Mouse (Mus musculus): ENCODE measurements at regions not wholly inside any gene's neighbourhood (a gene's known extent, or its start where the extent isn't known, plus 50 kb on each side); places are given as distances from the start of the nearest gene placed in this dataset.

- H3K27ac ChIP-seq = no peak overlapping the region
- no peaks in the 10 kb centered on the region for H3K9me3 ChIP-seq
- H3K9ac ChIP-seq = no peak overlapping the region
- H3K36me3 ChIP-seq = no peaks in the 10 kb centered on the region
- WGBS = 74% methylated on average over 1 of the region's 1 CpGs
- no peak overlapping the region for H3K4me3 ChIP-seq
- ATAC-seq (ENCODE audit: low FRiP score, low read depth) = no peak
- no peak overlapping the region for H3K4me2 ChIP-seq (replicated peaks)
- H3K27me3 ChIP-seq = no peaks in the 10 kb centered on the region
- H3K4me1 ChIP-seq = no peaks in the 10 kb centered on the region
Observed at GRCm38 (mm10) chr4:55937833-55938232, 405.6 kb upstream of the Klf4 start.

DNA sequence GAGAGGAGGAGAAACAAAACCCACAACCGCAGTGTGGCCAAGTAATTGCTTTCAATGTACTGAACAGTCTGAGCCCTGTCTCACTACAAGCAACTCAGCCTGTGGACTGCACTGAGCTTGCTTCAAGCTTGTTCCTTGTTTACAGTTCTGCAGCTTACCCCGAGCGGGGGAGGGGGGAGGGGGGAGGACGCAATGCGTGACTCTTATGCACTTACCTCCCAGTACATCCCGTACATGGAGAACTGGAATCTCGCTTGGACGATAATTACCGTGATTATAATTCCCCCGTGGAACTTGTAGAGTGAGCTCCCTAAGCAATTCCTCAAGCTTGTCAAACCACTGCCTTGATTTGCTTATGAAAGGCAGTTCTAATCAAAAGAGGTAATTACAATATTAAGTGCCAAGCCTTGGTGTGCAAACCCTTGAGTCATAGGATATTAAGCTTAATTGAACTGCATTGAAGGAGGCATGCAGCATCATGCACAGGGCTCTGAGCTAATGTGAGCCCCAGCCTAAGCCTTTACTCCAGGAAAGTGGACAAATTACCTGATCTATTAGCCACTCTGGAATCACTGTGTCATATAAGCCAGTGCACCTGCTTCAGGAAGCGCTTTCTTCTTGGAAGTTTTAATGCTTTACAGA, 397.0 kb upstream of the Klf4 start:
- 50% methylated on average over 11 of the region's 11 CpGs for WGBS
- H3K9ac ChIP-seq = no peak overlapping the region
- H3K36me3 ChIP-seq = no peaks in the 10 kb centered on the region
- H3K9me3 ChIP-seq = no peaks in the 10 kb centered on the region
- no peaks in the 10 kb centered on the region for H3K27me3 ChIP-seq
- H3K27ac ChIP-seq = no peak overlapping the region
- no peak overlapping the region for H3K4me2 ChIP-seq (replicated peaks)
- peaks cover 15% of the 10 kb centered on the region for H3K4me1 ChIP-seq
- no peak for ATAC-seq (ENCODE audit: low FRiP score, low read depth)
- H3K4me3 ChIP-seq = no peak overlapping the region

- Histone ChIP-seq H3K4me3 (no peak overlapping the region), H3K4me1 (peaks cover 15% of the 10 kb centered on the region), H3K27ac (peak overlapping the region; percentile 49; the same call in 1 of the 2 replicates), H3K36me3 (no peaks in the 10 kb centered on the region), H3K4me2 (replicated peaks) (no peak overlapping the region), H3K27me3 (no peaks in the 10 kb centered on the region), H3K9ac (no peak overlapping the region), H3K9me3 (no peaks in the 10 kb centered on the region)
- ATAC-seq (ENCODE audit: low FRiP score, low read depth) = 0 out of 2 replicates have a peak, but pooled peaks have one; percentile 51
- 65% methylated on average over 11 of the region's 11 CpGs for WGBS
Observed at GRCm38 (mm10) chr4:55928670-55929069, 396.4 kb upstream of the Klf4 start.

DNA sequence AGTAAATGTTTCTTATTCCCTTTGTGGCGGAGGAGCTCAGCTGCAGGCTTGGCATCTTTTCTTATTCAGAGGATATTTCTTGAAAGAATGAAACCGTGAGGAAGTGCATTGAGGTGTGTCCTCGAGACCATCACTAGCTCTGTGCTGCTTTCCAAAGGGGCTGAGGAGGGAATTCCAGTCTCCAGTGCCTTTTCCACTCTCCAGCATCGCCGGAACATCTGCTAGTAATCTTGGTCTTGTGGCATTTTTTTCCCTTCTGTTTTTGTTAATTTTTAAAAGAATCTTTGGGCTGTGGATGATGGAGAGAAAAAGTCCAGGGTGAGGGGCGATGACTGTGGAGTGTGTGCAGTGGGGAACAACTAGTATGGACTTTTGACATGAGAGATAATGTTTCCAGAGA, 395.9 kb upstream of the Klf4 start:
- Histone ChIP-seq H3K9me3 (no peaks in the 10 kb centered on the region), H3K4me1 (peaks cover 15% of the 10 kb centered on the region), H3K27me3 (no peaks in the 10 kb centered on the region), H3K4me3 (no peak overlapping the region), H3K36me3 (no peaks in the 10 kb centered on the region), H3K4me2 (replicated peaks) (no peak overlapping the region), H3K27ac (peak overlapping the region; percentile 49; the same call in 1 of the 2 replicates), H3K9ac (no peak overlapping the region)
- ATAC-seq (ENCODE audit: low FRiP score, low read depth) = no peak; the same call in 1 of the 2 replicates
- 57% methylated on average over 6 of the region's 6 CpGs for WGBS

- H3K4me1 ChIP-seq = peaks cover 15% of the 10 kb centered on the region
- no peaks in the 10 kb centered on the region for H3K9me3 ChIP-seq
- no peak for ATAC-seq (ENCODE audit: low FRiP score, low read depth)
- no peaks in the 10 kb centered on the region for H3K36me3 ChIP-seq
- H3K4me3 ChIP-seq = no peak overlapping the region
- 83% methylated on average over 4 of the region's 4 CpGs for WGBS
- H3K27me3 ChIP-seq = no peaks in the 10 kb centered on the region
- H3K27ac ChIP-seq = no peak overlapping the region
- no peak overlapping the region for H3K9ac ChIP-seq
- no peak overlapping the region for H3K4me2 ChIP-seq (replicated peaks)
Observed at GRCm38 (mm10) chr4:55927391-55927790, 395.1 kb upstream of the Klf4 start.

DNA sequence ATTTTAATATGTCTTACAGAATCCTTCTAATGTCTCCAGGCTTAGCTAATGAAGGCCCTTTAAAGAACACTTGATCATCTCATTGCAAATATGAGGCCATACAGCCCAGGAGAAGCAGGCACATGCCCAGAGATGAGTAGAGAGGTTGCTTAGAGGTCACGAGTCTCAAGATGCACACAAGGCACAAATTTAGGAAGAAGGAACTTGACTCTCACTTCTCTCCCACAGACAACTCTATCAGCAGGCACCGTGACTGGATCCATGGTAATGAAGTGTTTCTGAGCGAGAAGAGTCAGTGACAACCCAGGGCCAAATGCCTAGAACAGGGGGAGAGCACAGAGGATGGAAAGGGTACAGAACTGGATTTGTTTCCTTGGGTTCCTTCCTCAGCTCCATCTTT, 392.7 kb upstream of the Klf4 start:
- WGBS = 77% methylated on average over 3 of the region's 3 CpGs
- no peak overlapping the region for H3K4me2 ChIP-seq (replicated peaks)
- ATAC-seq (ENCODE audit: low FRiP score, low read depth) = no peak
- no peaks in the 10 kb centered on the region for H3K9me3 ChIP-seq
- H3K27ac ChIP-seq = no peak overlapping the region
- H3K9ac ChIP-seq = no peak overlapping the region
- no peaks in the 10 kb centered on the region for H3K27me3 ChIP-seq
- H3K36me3 ChIP-seq = no peaks in the 10 kb centered on the region
- H3K4me3 ChIP-seq = no peak overlapping the region
- H3K4me1 ChIP-seq = peaks cover 15% of the 10 kb centered on the region

- Histone ChIP-seq H3K27ac (no peak overlapping the region), H3K27me3 (no peaks in the 10 kb centered on the region), H3K9ac (no peak overlapping the region), H3K4me2 (replicated peaks) (no peak overlapping the region), H3K9me3 (no peaks in the 10 kb centered on the region), H3K36me3 (no peaks in the 10 kb centered on the region), H3K4me3 (no peak overlapping the region), H3K4me1 (no peaks in the 10 kb centered on the region)
- no peak for ATAC-seq (ENCODE audit: low FRiP score, low read depth)
- WGBS = 72% methylated on average over 4 of the region's 4 CpGs
Observed at GRCm38 (mm10) chr4:55921217-55921616, 389.0 kb upstream of the Klf4 start.

- Histone ChIP-seq H3K27me3 (no peaks in the 10 kb centered on the region), H3K27ac (no peak overlapping the region), H3K9me3 (no peaks in the 10 kb centered on the region), H3K4me3 (no peak overlapping the region), H3K9ac (no peak overlapping the region), H3K36me3 (no peaks in the 10 kb centered on the region), H3K4me2 (replicated peaks) (no peak overlapping the region), H3K4me1 (0 out of 2 replicates have a peak, but pooled peaks cover 6% of the 10 kb centered on the region)
- no peak for ATAC-seq (ENCODE audit: low FRiP score, low read depth)
- 45% methylated on average over 12 of the region's 12 CpGs for WGBS
Observed at GRCm38 (mm10) chr4:55894116-55894885, 362.0 kb upstream of the Klf4 start.

DNA sequence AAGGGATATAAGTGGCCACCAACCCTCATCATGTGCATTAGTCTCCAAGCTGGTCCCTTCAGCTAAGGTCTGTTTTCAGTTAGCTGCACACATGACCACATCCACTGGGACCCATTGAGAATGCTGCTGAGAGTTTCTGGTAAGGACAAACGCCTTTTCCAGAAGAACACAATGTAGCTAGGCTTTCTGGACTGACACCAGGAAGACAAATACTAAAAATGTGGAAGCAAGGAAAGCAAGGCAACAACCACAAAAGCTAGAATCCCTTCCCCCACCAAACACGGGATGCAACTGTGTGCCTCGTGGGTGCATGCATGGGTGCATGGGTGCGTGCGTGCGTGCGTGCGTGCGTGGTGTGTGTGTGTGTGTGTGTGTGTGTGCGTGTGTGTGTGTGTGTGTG, 359.4 kb upstream of the Klf4 start:
- Histone ChIP-seq H3K4me2 (replicated peaks) (no peak overlapping the region), H3K36me3 (no peaks in the 10 kb centered on the region), H3K9me3 (no peaks in the 10 kb centered on the region), H3K4me3 (no peak overlapping the region), H3K4me1 (0 out of 2 replicates have a peak, but pooled peaks cover 6% of the 10 kb centered on the region), H3K27ac (no peak overlapping the region), H3K27me3 (no peaks in the 10 kb centered on the region), H3K9ac (no peak overlapping the region)
- no peak for ATAC-seq (ENCODE audit: low FRiP score, low read depth)
- WGBS = 92% methylated on average over 9 of the region's 10 CpGs

GRCm38 (mm10) chr4:55887581-55887980, 355.3 kb upstream of the Klf4 start:
- Histone ChIP-seq H3K4me2 (replicated peaks) (no peak overlapping the region), H3K9ac (no peak overlapping the region), H3K27me3 (no peaks in the 10 kb centered on the region), H3K4me3 (no peak overlapping the region), H3K36me3 (no peaks in the 10 kb centered on the region), H3K4me1 (no peaks in the 10 kb centered on the region), H3K9me3 (no peaks in the 10 kb centered on the region), H3K27ac (no peak overlapping the region)
- WGBS = 80% methylated on average over 6 of the region's 6 CpGs
- no peak for ATAC-seq (ENCODE audit: low FRiP score, low read depth)

- ATAC-seq (ENCODE audit: low FRiP score, low read depth) = no peak
- Histone ChIP-seq H3K9me3 (no peaks in the 10 kb centered on the region), H3K27me3 (no peaks in the 10 kb centered on the region), H3K4me2 (replicated peaks) (no peak overlapping the region), H3K4me1 (no peaks in the 10 kb centered on the region), H3K4me3 (no peak overlapping the region), H3K36me3 (no peaks in the 10 kb centered on the region), H3K27ac (no peak overlapping the region), H3K9ac (no peak overlapping the region)
- WGBS = 64% methylated on average over 2 of the region's 2 CpGs
Observed at GRCm38 (mm10) chr4:55882541-55882940, 350.3 kb upstream of the Klf4 start.

DNA sequence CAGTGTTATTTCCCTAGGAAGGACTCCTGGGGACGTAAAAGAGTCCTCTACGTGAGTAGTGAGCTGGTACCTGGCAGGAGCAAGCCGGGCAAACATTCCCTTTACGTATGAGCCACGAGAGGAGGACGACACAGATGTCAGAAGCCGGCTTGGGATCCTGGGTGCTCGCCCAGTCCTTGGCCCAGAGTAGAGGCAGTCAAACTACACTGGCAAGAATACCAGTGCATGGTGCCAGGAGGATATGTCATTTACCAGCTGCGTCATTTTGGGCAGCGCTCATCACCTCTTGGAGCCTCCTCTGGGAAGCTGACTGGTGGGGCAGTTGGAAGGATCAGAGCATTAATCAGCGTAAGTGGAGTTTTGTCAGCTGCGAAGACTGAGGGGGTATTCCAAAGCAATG, 343.0 kb upstream of the Klf4 start:
- no peak overlapping the region for H3K27ac ChIP-seq
- no peak for ATAC-seq (ENCODE audit: low FRiP score, low read depth)
- no peaks in the 10 kb centered on the region for H3K9me3 ChIP-seq
- no peak overlapping the region for H3K4me3 ChIP-seq
- H3K27me3 ChIP-seq = no peaks in the 10 kb centered on the region
- no peak overlapping the region for H3K4me2 ChIP-seq (replicated peaks)
- no peak overlapping the region for H3K9ac ChIP-seq
- peaks cover 2% of the 10 kb centered on the region; the same call in 1 of the 2 replicates for H3K4me1 ChIP-seq
- 86% methylated on average over 12 of the region's 12 CpGs for WGBS
- H3K36me3 ChIP-seq = no peaks in the 10 kb centered on the region

Data from limb, embryonic 13.5 days (tissue).